Mouse (Mus musculus) heart, embryonic 14.5 days (tissue): Measurements from ENCODE around the gene Tmem200c. TPM values are rescaled to one million over a fixed set of nuclear protein-coding genes. Genes with fewer than 3 reads are reported as not detected.

Source experiments
- ATAC-seq: fragments of 200-750 bp; cut with Nextera tagmentation; 2 replicates; pipeline ENCODE4 v1.8.0; 2017; ENCODE audit warnings: low read depth, moderate TSS enrichment; ENCODE audit not compliant: insufficient number of reproducible peaks, insufficient read depth, low FRiP score
- H3K27ac ChIP-seq, 2 experiments: fragments of 200-500 bp in 1 of 2; fragments of 300-500 bp in 1 of 2; sonication (generic) in 1 of 2; replicated peaks in 1 of 2; 2 replicates each; pipeline ENCODE4 v1.5.1; 2012 to 2014; ENCODE audit warnings: low read depth in 2 of 2, low read length in 2 of 2, control low read depth in 1 of 2, mild to moderate bottlenecking in 1 of 2, mixed read lengths in 1 of 2; ENCODE audit not compliant: control insufficient read depth in 1 of 2, insufficient read depth in 1 of 2
- H3K27me3 ChIP-seq: fragments of 300-500 bp; sonication (generic); 2 replicates; pipeline ENCODE4 v1.6.1; 2014; ENCODE audit warnings: mild to moderate bottlenecking, low read length, control low read depth; ENCODE audit not compliant: control insufficient read depth, insufficient read depth
- H3K36me3 ChIP-seq: fragments of 300-500 bp; sonication (generic); 2 replicates; pipeline ENCODE4 v1.6.1; 2014; ENCODE audit warnings: mild to moderate bottlenecking, control low read depth, low read length, mixed read lengths; ENCODE audit not compliant: control insufficient read depth, insufficient read depth
- H3K4me1 ChIP-seq, 2 experiments: fragments of 200-500 bp in 1 of 2; fragments of 300-500 bp in 1 of 2; sonication (generic) in 1 of 2; 2 replicates each; pipeline ENCODE4 v1.6.1; 2012 to 2014; ENCODE audit warnings: low read length in 2 of 2, control low read depth in 1 of 2, mixed read lengths in 1 of 2; ENCODE audit not compliant: control insufficient read depth in 2 of 2, insufficient read depth in 2 of 2
- H3K4me2 ChIP-seq: fragments of 300-500 bp; sonication (generic); 2 replicates; pipeline ENCODE4 v1.6.1; 2014; ENCODE audit warnings: mild to moderate bottlenecking, low read length
- H3K4me3 ChIP-seq, 2 experiments: fragments of 200-500 bp in 1 of 2; fragments of 300-500 bp in 1 of 2; sonication (generic) in 1 of 2; 2 replicates each; pipeline ENCODE4 v1.5.1; 2012 to 2014; ENCODE audit warnings: low read length in 2 of 2, mild to moderate bottlenecking in 2 of 2, control low read depth in 1 of 2, low read depth in 1 of 2, moderate library complexity in 1 of 2; ENCODE audit not compliant: control insufficient read depth in 1 of 2, insufficient read depth in 1 of 2
- H3K9ac ChIP-seq: fragments of 300-500 bp; sonication (generic); 2 replicates; pipeline ENCODE4 v1.6.1; 2014; ENCODE audit warnings: mild to moderate bottlenecking, low read length
- H3K9me3 ChIP-seq: fragments of 300-500 bp; sonication (generic); 2 replicates; pipeline ENCODE4 v1.6.1; 2016; ENCODE audit warnings: low read length, control low read depth; ENCODE audit not compliant: control insufficient read depth
- whole genome bisulfite sequencing: fragments of 180-500 bp; shearing (Covaris S2); extraction: QIAGEN DNeasy Blood & Tissue Kit; methylation state at CpG from one replicate; pipeline ENCODE4 v1.1.7; 2014; 5-methylcytosine and 5-hydroxymethylcytosine counted together
- polyA plus RNA-seq: library from polyadenylated mRNA; unstranded; fragments of >200 nt; fragmentation: Nextera tagmentation; extraction: Ambion mirVana; gene quantifications from 2 replicates; pipeline ENCODE4 v1.2.1, GENCODE M21; 2014

Tmem200c gene
- polyA plus RNA-seq, 1 experiment from 2014 or later, result 0.16 TPM

- no peaks in the 10 kb centered on the region for H3K36me3 ChIP-seq
- peak; percentile 44; the same call in 1 of the 2 replicates for ATAC-seq
Measured at GRCm38 (mm10) chr17:68841097-68841891, 14.9 kb downstream of the Tmem200c start.

DNA sequence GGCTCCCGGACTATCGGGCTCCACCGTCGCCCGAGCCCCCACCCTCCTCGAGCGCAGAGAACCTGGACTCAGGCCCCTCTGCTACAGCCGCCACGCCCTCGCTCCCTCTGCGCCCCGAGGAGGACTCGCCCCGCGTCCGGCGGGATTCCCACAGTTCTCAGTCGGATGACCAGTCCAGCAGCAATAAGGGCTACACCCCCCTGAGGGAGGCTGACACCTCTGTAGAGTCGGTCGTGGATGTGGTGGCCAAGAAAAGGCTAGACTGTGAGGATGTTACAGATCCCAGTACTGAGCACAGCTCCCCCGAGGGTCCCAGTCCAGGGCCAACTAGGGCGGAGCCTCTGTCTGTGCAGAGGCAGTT, 15.4 kb downstream of the Tmem200c start:
- peaks cover 12 to 16% of the 10 kb centered on the region in 2 experiments for H3K4me1 ChIP-seq
- peak overlapping the region; percentile 94 for H3K4me2 ChIP-seq
- peak; percentile 52 for ATAC-seq
- peak overlapping the region; percentile 50 to 53 for H3K4me3 ChIP-seq
- no peaks in the 10 kb centered on the region for H3K9me3 ChIP-seq
- H3K27ac ChIP-seq, result no peak overlapping the region
- H3K36me3 ChIP-seq, result no peaks in the 10 kb centered on the region
- H3K9ac ChIP-seq, result peak overlapping the region; percentile 57
- peaks cover 70% of the 10 kb centered on the region for H3K27me3 ChIP-seq
- 2% methylated on average over 22 of the region's 22 CpGs for WGBS

More at GRCm38 (mm10) chr17:68841097-68841891, 14.9 kb downstream of the Tmem200c start:
- Histone ChIP-seq H3K27me3 (peaks cover 72% of the 10 kb centered on the region), H3K27ac (no peak overlapping the region), H3K9ac (peak overlapping the region; percentile 57), H3K4me1 (peaks cover 12 to 21% of the 10 kb centered on the region in 2 experiments), H3K4me2 (peak overlapping the region; percentile 94), H3K9me3 (no peaks in the 10 kb centered on the region), H3K4me3 (peak overlapping the region; percentile 50 to 53)
- WGBS, result 1% methylated on average over 70 of the region's 75 CpGs

DNA sequence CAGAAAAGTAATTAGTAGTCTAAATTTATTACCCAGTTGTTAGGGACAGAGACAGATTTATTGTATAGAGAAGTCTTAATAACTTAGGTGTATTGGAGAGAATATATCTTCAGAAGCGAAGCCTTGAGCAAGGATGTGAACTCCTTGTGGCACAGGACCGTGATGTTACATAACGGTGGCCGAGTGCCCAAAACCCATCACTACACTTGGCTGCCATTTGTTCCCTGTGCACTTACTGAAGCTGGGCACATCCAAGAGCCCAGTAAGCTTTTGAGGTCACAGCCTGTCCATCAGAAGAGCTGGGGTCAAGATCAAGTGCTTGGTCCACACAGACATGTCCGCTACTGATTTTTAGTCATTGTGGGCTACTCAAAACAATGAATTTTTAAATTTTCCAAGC, 19.5 kb downstream of the Tmem200c start:
- H3K9ac ChIP-seq, result no peak overlapping the region
- no peak overlapping the region for H3K27ac ChIP-seq
- no peak for ATAC-seq
- no peak overlapping the region for H3K4me2 ChIP-seq
- no peaks in the 10 kb centered on the region for H3K36me3 ChIP-seq
- H3K27me3 ChIP-seq, result peaks cover 32% of the 10 kb centered on the region
- H3K9me3 ChIP-seq, result no peaks in the 10 kb centered on the region
- no peak overlapping the region for H3K4me3 ChIP-seq
- H3K4me1 ChIP-seq, result peaks cover 0 to 2% of the 10 kb centered on the region in 2 experiments; a peak in 2 of 4 replicates
- WGBS, result 88% methylated on average over 5 of the region's 5 CpGs

DNA sequence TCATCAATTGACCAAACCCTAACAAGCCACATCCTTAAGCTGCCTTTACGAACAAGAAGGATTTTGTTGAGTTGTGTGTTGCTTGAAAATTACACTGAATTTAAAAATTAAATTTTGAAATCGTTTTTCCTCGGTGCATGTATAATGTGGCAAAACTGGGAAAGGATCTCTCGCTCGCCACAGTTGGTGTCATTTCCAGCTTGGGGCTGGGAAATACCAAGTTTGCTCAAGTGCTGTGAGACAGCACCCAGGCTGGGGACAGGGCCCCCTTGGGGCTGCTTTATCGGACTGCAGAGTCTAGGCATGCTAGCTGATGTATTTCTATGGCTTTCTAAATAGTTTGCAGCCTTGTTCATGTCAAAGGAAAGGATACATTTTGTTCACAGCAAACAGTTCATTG, 22.3 kb downstream of the Tmem200c start:
- Histone ChIP-seq H3K9me3 (no peaks in the 10 kb centered on the region), H3K27me3 (peaks cover 14% of the 10 kb centered on the region), H3K9ac (no peak overlapping the region), H3K4me1 (no peaks in the 10 kb centered on the region), H3K4me2 (no peak overlapping the region), H3K4me3 (no peak overlapping the region), H3K36me3 (no peaks in the 10 kb centered on the region), H3K27ac (no peak overlapping the region)
- WGBS, result 70% methylated on average over 6 of the region's 6 CpGs
- no peak for ATAC-seq

DNA sequence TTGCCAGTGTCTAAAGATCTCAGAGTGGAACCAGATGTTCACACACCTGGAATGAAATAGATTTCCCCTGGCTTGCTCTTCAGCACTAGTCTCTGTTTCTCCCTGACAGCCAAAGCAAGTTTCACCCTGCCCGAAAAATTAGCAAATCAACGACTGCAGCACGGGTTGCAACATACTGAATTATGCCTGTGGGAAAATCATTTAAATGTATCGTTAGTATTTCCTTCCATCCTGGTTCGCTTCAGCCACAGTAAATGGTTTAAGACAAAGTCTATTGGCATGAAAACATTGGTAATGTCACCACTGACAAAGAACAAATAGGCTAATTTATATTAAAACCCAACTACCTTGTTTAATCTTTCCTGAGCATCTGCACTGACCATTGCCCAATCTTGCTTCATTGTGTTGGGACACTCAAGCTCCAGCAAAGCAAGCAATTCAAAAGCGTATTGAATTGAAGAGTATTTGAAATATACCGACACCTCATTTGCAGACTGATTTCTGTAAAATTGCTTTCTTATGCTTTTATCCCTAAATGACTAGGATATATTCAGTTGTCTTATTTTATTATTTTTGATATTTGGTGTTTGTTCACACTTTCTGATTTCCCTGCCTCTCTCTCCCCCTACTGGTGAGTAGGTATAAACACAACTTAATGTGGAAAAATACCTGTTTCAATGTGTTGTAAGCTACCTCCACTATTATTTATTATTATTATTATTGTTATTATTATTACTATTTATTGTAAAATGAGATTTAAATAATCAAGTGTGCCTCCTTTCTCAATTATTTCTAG, 25.9 kb downstream of the Tmem200c start:
- H3K4me1 ChIP-seq, result no peaks in the 10 kb centered on the region
- ATAC-seq, result no peak
- no peak overlapping the region for H3K4me2 ChIP-seq
- H3K36me3 ChIP-seq, result no peaks in the 10 kb centered on the region
- no peak overlapping the region for H3K27ac ChIP-seq
- no peak overlapping the region for H3K4me3 ChIP-seq
- H3K9ac ChIP-seq, result no peak overlapping the region
- 72% methylated on average over 7 of the region's 7 CpGs for WGBS
- H3K27me3 ChIP-seq, result no peaks in the 10 kb centered on the region
- H3K9me3 ChIP-seq, result no peaks in the 10 kb centered on the region

- H3K4me3 ChIP-seq, result no peak overlapping the region
- H3K4me2 ChIP-seq, result no peak overlapping the region
- no peaks in the 10 kb centered on the region for H3K36me3 ChIP-seq
- H3K27ac ChIP-seq, result no peak overlapping the region
- ATAC-seq, result no peak
- H3K9ac ChIP-seq, result no peak overlapping the region
- WGBS, result 74% methylated on average over 3 of the region's 3 CpGs
- no peaks in the 10 kb centered on the region for H3K4me1 ChIP-seq
- no peaks in the 10 kb centered on the region for H3K9me3 ChIP-seq
- H3K27me3 ChIP-seq, result no peaks in the 10 kb centered on the region
Measured at GRCm38 (mm10) chr17:68864175-68864574, 37.8 kb downstream of the Tmem200c start.

GRCm38 (mm10) chr17:68868439-68868838, 42.0 kb downstream of the Tmem200c start:
- Histone ChIP-seq H3K27ac (no peak overlapping the region), H3K36me3 (no peaks in the 10 kb centered on the region), H3K4me2 (no peak overlapping the region), H3K4me3 (no peak overlapping the region), H3K27me3 (no peaks in the 10 kb centered on the region), H3K9me3 (no peaks in the 10 kb centered on the region), H3K9ac (no peak overlapping the region), H3K4me1 (no peaks in the 10 kb centered on the region)
- no peak for ATAC-seq
